Mouse (Mus musculus): ENCODE data around the gene Wnt7b.

DNA sequence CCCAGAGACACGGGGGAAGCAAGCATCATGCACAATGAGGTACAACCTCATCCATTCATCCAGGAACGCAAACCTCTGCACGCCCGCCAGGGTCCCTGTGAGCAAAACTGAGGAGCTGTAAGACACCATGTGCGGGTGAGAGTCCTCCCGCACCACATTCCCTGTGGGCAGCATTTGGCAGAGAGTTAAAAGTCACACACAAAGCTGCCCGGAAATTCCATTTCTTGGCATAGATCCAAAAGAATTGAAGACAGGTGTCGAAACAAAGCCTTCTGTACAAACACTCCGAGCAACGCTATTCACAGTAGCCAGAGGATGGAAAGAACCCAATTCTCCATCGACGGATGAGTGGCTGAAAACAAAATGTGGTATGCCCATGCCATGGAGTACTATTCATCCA lies 20.3 kb downstream of the Wnt7b start:
- no peak for TF ChIP-seq CTCF (IDR thresholded peaks at IDR 0.05; ENCODE audit: low read depth, low read length)
- no peak for TF ChIP-seq POLR2A (IDR thresholded peaks at IDR 0.05; ENCODE audit: borderline replicate concordance, low read depth, low read length)
